In the genomic region with DNA sequence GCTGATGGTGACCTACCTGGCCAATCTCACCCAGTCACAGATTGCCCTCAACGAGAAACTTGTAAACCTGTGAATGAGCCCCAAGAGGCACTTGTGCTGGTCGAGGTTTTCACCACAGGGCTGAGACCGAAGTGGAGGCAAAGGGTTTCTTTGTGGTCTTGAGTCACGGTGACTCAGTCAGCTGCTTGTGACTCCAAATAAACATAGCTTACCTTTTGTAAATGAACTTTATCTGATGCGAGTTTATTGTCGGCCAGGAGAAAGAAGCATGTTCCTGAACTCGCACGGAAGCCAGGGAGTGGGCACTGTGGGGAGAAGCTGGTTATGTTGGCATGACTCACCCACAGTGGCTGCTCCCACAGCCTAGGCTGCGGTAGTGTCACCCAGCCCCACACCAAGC, we compare ENCODE assay signal across 32 mouse cellular contexts. TPM values are rescaled to one million over a fixed set of nuclear protein-coding genes. Genes with fewer than 3 reads are reported as not detected.
DNase-seq lines count a peak whose midpoint lies in the region; ATAC-seq and TF ChIP-seq lines count a peak whose summit lies in the region.
"Had no signal": no experiment of that assay in that cellular context is flagged by ENCODE, and none has a peak within 500 bp of the region (broad histone marks: within the 10 kb centered on the region; RNA-seq: fewer than 3 reads in every experiment).

No protein-coding gene starts in this region.

- H3K4me1 ChIP-seq in E14TG2a.4 (replicated peaks; ENCODE audit: low read depth, low read length): no peaks in the 10 kb centered on the region
- H3K4me1 ChIP-seq in hindbrain, embryonic 14.5 days (replicated peaks; ENCODE audit: control insufficient read depth, insufficient read depth, low read length): peaks cover under 1% of the 10 kb centered on the region; the same call in 1 of the 2 replicates
- no peaks in the 10 kb centered on the region for H3K4me1 ChIP-seq in midbrain, embryonic 14.5 days (ENCODE audit: control insufficient read depth, insufficient read depth, low read length)
- H3K4me1 ChIP-seq: embryonic facial prominence, embryonic 13.5 days; heart, embryonic 15.5 days; limb, embryonic 12.5 days; stomach, embryonic 15.5 days had no signal

- WGBS in hindbrain, embryonic 14.5 days: 93% methylated on average over 9 of the region's 9 CpGs
- 96% methylated on average over 9 of the region's 9 CpGs for WGBS in midbrain, embryonic 14.5 days

- H3K36me3 ChIP-seq in E14TG2a.4 (ENCODE audit: insufficient read depth, low read length): peaks cover 98% of the 10 kb centered on the region
- H3K36me3 ChIP-seq in hindbrain, embryonic 14.5 days (replicated peaks; ENCODE audit: control insufficient read depth, insufficient read depth): peaks cover 86% of the 10 kb centered on the region
- H3K36me3 ChIP-seq in midbrain, embryonic 14.5 days (ENCODE audit: control insufficient read depth, insufficient read depth, low read length): peaks cover 78% of the 10 kb centered on the region

- peak overlapping the region; percentile 3; the same call in 1 of the 2 replicates for H3K4me3 ChIP-seq in E14TG2a.4 (replicated peaks; ENCODE audit: low read length)
- H3K4me3 ChIP-seq in hindbrain, embryonic 14.5 days (replicated peaks; ENCODE audit: low read length): no peak overlapping the region
- H3K4me3 ChIP-seq in midbrain, embryonic 14.5 days (replicated peaks; ENCODE audit: low read depth, low read length): no peak overlapping the region
- H3K4me3 ChIP-seq: embryonic facial prominence, embryonic 13.5 days; forebrain, embryonic 10.5 days; forebrain, embryonic 15.5 days; heart, embryonic 15.5 days; limb, embryonic 12.5 days; liver, embryonic 15.5 days; midbrain, embryonic 13.5 days; stomach, embryonic 15.5 days had no signal

- no peak overlapping the region for H3K4me2 ChIP-seq in hindbrain, embryonic 14.5 days (replicated peaks)
- H3K4me2 ChIP-seq in midbrain, embryonic 14.5 days (ENCODE audit: low read length): no peak overlapping the region
- H3K4me2 ChIP-seq: embryonic facial prominence, embryonic 13.5 days; forebrain, embryonic 15.5 days; heart, embryonic 15.5 days; limb, embryonic 12.5 days; liver, embryonic 15.5 days; midbrain, embryonic 13.5 days; stomach, embryonic 15.5 days had no signal

- no peak overlapping the region for H3K27ac ChIP-seq in hindbrain, embryonic 14.5 days
- H3K27ac ChIP-seq in midbrain, embryonic 14.5 days (replicated peaks; ENCODE audit: low read depth, low read length): no peak overlapping the region
- H3K27ac ChIP-seq: embryonic facial prominence, embryonic 13.5 days; forebrain, embryonic 10.5 days; forebrain, embryonic 15.5 days; heart, embryonic 15.5 days; limb, embryonic 12.5 days; liver, embryonic 15.5 days; macrophage; midbrain, embryonic 13.5 days; stomach, embryonic 15.5 days had no signal

- no peaks in the 10 kb centered on the region for H3K27me3 ChIP-seq in E14TG2a.4 (ENCODE audit: insufficient read depth, low read length)
- H3K27me3 ChIP-seq in hindbrain, embryonic 14.5 days (ENCODE audit: control insufficient read depth, insufficient read depth, low read length): no peaks in the 10 kb centered on the region
- no peaks in the 10 kb centered on the region for H3K27me3 ChIP-seq in midbrain, embryonic 14.5 days (ENCODE audit: control insufficient read depth, insufficient read depth, low read length)
- H3K27me3 ChIP-seq: embryonic facial prominence, embryonic 13.5 days; forebrain, embryonic 15.5 days; heart, embryonic 15.5 days; limb, embryonic 12.5 days; liver, embryonic 15.5 days; midbrain, embryonic 13.5 days; stomach, embryonic 15.5 days had no signal

- no peak overlapping the region for H3K9ac ChIP-seq in hindbrain, embryonic 14.5 days
- no peak overlapping the region for H3K9ac ChIP-seq in midbrain, embryonic 14.5 days (replicated peaks; ENCODE audit: low read length)
- H3K9ac ChIP-seq: embryonic facial prominence, embryonic 13.5 days; forebrain, embryonic 15.5 days; heart, embryonic 15.5 days; limb, embryonic 12.5 days; liver, embryonic 15.5 days; midbrain, embryonic 13.5 days; stomach, embryonic 15.5 days had no signal

- no peak for DNase-seq in frontal cortex, postnatal 36 days (ENCODE audit: low spot score in 2 of 2)
- peak; percentile 28 to 68 for DNase-seq in urinary bladder, adult 18-20 months (ENCODE audit: low spot score in 2 of 2)
- DNase-seq in urinary bladder, postnatal 10 days (ENCODE audit: low spot score): no peak
- peak; percentile 19 to 58 for DNase-seq in urinary bladder, postnatal 36 days (ENCODE audit: low spot score in 2 of 2)
- no peak for DNase-seq in hindbrain, embryonic 14.5 days (ENCODE audit: low spot score)
- no peak for DNase-seq in midbrain, embryonic 14.5 days
- DNase-seq: adrenal gland, postnatal 10 days; cerebellum, adult 11-12 months; cerebellum, adult 9-11 months; embryo, embryonic 11 days; kidney, adult 11 months; kidney, postnatal 25 days; right cerebral cortex, postnatal 25 days; thymus, postnatal 14 days had no signal

- peaks cover 69% of the 10 kb centered on the region for H3K9me3 ChIP-seq in E14TG2a.4 (ENCODE audit: low read length)
- H3K9me3 ChIP-seq in hindbrain, embryonic 14.5 days (ENCODE audit: control insufficient read depth, low read length): no peaks in the 10 kb centered on the region
- H3K9me3 ChIP-seq in midbrain, embryonic 14.5 days (ENCODE audit: control insufficient read depth, low read length): no peaks in the 10 kb centered on the region
- H3K9me3 ChIP-seq: embryonic facial prominence, embryonic 13.5 days; forebrain, embryonic 10.5 days; forebrain, embryonic 15.5 days; heart, embryonic 15.5 days; limb, embryonic 12.5 days; liver, embryonic 15.5 days; midbrain, embryonic 13.5 days; stomach, embryonic 15.5 days had no signal

- peak; percentile 38; the same call in 1 of the 2 replicates for ATAC-seq in frontal cortex, adult (ENCODE audit: low TSS enrichment)
- ATAC-seq in hindbrain, embryonic 14.5 days (ENCODE audit: low FRiP score): no peak
- ATAC-seq in midbrain, embryonic 14.5 days (ENCODE audit: low FRiP score, low TSS enrichment): no peak
- ATAC-seq: forebrain, embryonic 15.5 days; inflammation-experienced regulatory T-cells, adult 6 months; midbrain, embryonic 13.5 days had no signal

- TF ChIP-seq CTCF in E14TG2a.4 (conservative IDR thresholded peaks at IDR 0.05; ENCODE audit: low read length): no peak

RNA-seq across cellular contexts. Expression of a gene that starts 7.2 kb away (rescaled TPM):
- 83.1 and 90.8 TPM in 2 replicates for polyA plus RNA-seq in hindbrain, embryonic 14.5 days (2014; fragmentation: Nextera tagmentation; extraction: Ambion mirVana)
- polyA plus RNA-seq in midbrain, embryonic 14.5 days (2014; fragmentation: Nextera tagmentation; extraction: Ambion mirVana): 81.3 and 94.1 TPM in 2 replicates

RNA-seq across cellular contexts. Expression of a gene that starts 8.7 kb away (rescaled TPM):
- 52.9 and 62.0 TPM in 2 replicates for polyA plus RNA-seq in hindbrain, embryonic 14.5 days (2014; fragmentation: Nextera tagmentation; extraction: Ambion mirVana)
- polyA plus RNA-seq in midbrain, embryonic 14.5 days (2014; fragmentation: Nextera tagmentation; extraction: Ambion mirVana): 39.3 and 47.4 TPM in 2 replicates
- polyA plus RNA-seq: liver, adult 2 months; macrophage had no signal

RNA-seq across cellular contexts. Expression of a gene that starts 11.5 kb away (rescaled TPM):
- polyA plus RNA-seq in hindbrain, embryonic 14.5 days (2014; fragmentation: Nextera tagmentation; extraction: Ambion mirVana): not detected in 2 replicates
- 0.04 TPM in 1 of 2 replicates, not detected in the other for polyA plus RNA-seq in midbrain, embryonic 14.5 days (2014; fragmentation: Nextera tagmentation; extraction: Ambion mirVana)
- polyA plus RNA-seq: hindbrain, embryonic 11.5 days; kidney, embryonic 14.5 days; liver, adult 2 months; midbrain, embryonic 13.5 days; neural tube, embryonic 14.5 days had no signal

RNA-seq across cellular contexts. Expression of a gene that starts 47.2 kb away (rescaled TPM):
- polyA plus RNA-seq in hindbrain, embryonic 14.5 days (2014; fragmentation: Nextera tagmentation; extraction: Ambion mirVana): not detected in 2 replicates
- polyA plus RNA-seq in midbrain, embryonic 14.5 days (2014; fragmentation: Nextera tagmentation; extraction: Ambion mirVana): not detected in 2 replicates
- polyA plus RNA-seq: embryonic facial prominence, embryonic 13.5 days; forebrain, embryonic 10.5 days; forebrain, embryonic 15.5 days; gonadal fat pad, adult 2 months; heart, embryonic 15.5 days; hindbrain, embryonic 11.5 days; inflammation-experienced regulatory T-cells, adult 6 months; kidney, embryonic 14.5 days; limb, embryonic 12.5 days; liver, adult 2 months; liver, embryonic 15.5 days; lung, embryonic 16.5 days; macrophage; midbrain, embryonic 13.5 days; neural tube, embryonic 14.5 days; stomach, embryonic 15.5 days had no signal

RNA-seq across cellular contexts. Expression of a gene that starts 56.7 kb away (rescaled TPM):
- not detected in 2 replicates for polyA plus RNA-seq in hindbrain, embryonic 14.5 days (2014; fragmentation: Nextera tagmentation; extraction: Ambion mirVana)
- not detected in 2 replicates for polyA plus RNA-seq in midbrain, embryonic 14.5 days (2014; fragmentation: Nextera tagmentation; extraction: Ambion mirVana)
- polyA plus RNA-seq: embryonic facial prominence, embryonic 13.5 days; forebrain, embryonic 10.5 days; forebrain, embryonic 15.5 days; gonadal fat pad, adult 2 months; heart, embryonic 15.5 days; hindbrain, embryonic 11.5 days; inflammation-experienced regulatory T-cells, adult 6 months; kidney, embryonic 14.5 days; limb, embryonic 12.5 days; liver, adult 2 months; liver, embryonic 15.5 days; lung, embryonic 16.5 days; macrophage; midbrain, embryonic 13.5 days; neural tube, embryonic 14.5 days; stomach, embryonic 15.5 days had no signal

Comparison
In these comparisons a context has a peak if more than half of its experiments do, and no peak if none do; other contexts are left out.
1. DNase-seq: peak in urinary bladder, adult 18-20 months (2 of 2) and urinary bladder, postnatal 36 days (2 of 2); none in frontal cortex, postnatal 36 days (0 of 2), urinary bladder, postnatal 10 days (single experiment), hindbrain, embryonic 14.5 days (single experiment) and midbrain, embryonic 14.5 days (single experiment).